Mouse (Mus musculus) forebrain, embryonic 12.5 days (tissue): Measurements from ENCODE around the gene Mrps21. TPM values are rescaled to one million over a fixed set of nuclear protein-coding genes. Genes with fewer than 3 reads are reported as not detected.
A peak's percentile ranks its signal among the peaks of the same experiment; 100 is the strongest.

Experiments used
- ATAC-seq: fragments of 200-750 bp; cut with Nextera tagmentation; 2 replicates; pipeline ENCODE4 v1.8.0; 2017; ENCODE audit warnings: moderate TSS enrichment; ENCODE audit not compliant: low FRiP score
- H3K27ac ChIP-seq: fragments of 300-500 bp; sonication (generic); 2 replicates; pipeline ENCODE4 v1.5.1; 2016; ENCODE audit warnings: mild to moderate bottlenecking
- H3K27me3 ChIP-seq: fragments of 300-500 bp; sonication (generic); 2 replicates; pipeline ENCODE4 v1.6.1; 2016; ENCODE audit warnings: mild to moderate bottlenecking
- H3K36me3 ChIP-seq: fragments of 300-500 bp; sonication (generic); replicated peaks from 2 replicates; pipeline ENCODE4 v1.6.1; 2016; ENCODE audit warnings: mild to moderate bottlenecking
- H3K4me1 ChIP-seq: fragments of 300-500 bp; sonication (generic); 2 replicates; pipeline ENCODE4 v1.6.1; 2016
- H3K4me2 ChIP-seq: fragments of 300-500 bp; sonication (generic); 2 replicates; pipeline ENCODE4 v1.6.1; 2016; ENCODE audit warnings: mild to moderate bottlenecking, moderate library complexity
- H3K4me3 ChIP-seq: fragments of 300-500 bp; sonication (generic); replicated peaks from 2 replicates; pipeline ENCODE4 v1.5.1; 2016; ENCODE audit warnings: mild to moderate bottlenecking
- H3K9ac ChIP-seq: fragments of 300-500 bp; sonication (generic); 2 replicates; pipeline ENCODE4 v1.6.1; 2016; ENCODE audit warnings: mild to moderate bottlenecking
- H3K9me3 ChIP-seq: fragments of 300-500 bp; sonication (generic); 2 replicates; pipeline ENCODE4 v1.6.1; 2016
- WGBS: fragments of 180-500 bp; shearing (Covaris S2); methylation state at CpG from one replicate; pipeline ENCODE4 v1.1.7; 2016; 5-methylcytosine and 5-hydroxymethylcytosine counted together
- polyA plus RNA-seq: library from polyadenylated mRNA; unstranded; fragments of >200 nt; fragmentation: Nextera tagmentation; extraction: Ambion mirVana; gene quantifications from 2 replicates; pipeline ENCODE4 v1.2.1, GENCODE M21; 2016

The Mrps21 gene
- polyA plus RNA-seq, 1 experiment from 2014 or later = 348 TPM

- Histone ChIP-seq H3K27me3 (no peaks in the 10 kb centered on the region), H3K9me3 (no peaks in the 10 kb centered on the region), H3K4me2 (peak overlapping the region; percentile 51), H3K4me1 (peaks cover 18% of the 10 kb centered on the region), H3K9ac (peak overlapping the region; percentile 69), H3K4me3 (peak overlapping the region; percentile 82), H3K27ac (peak overlapping the region; percentile 98), H3K36me3 (no peaks in the 10 kb centered on the region; the same call in 1 of the 2 replicates)
- 0 out of 2 replicates have a peak, but pooled peaks have one; percentile 0 for ATAC-seq
- 45% methylated on average over 10 of the region's 10 CpGs for WGBS
Observed at GRCm38 (mm10) chr3:95820046-95821010, 51.0 kb downstream of the Mrps21 start.

- H3K4me1 ChIP-seq = peaks cover 18% of the 10 kb centered on the region
- under 1% methylated on average over 49 of the region's 49 CpGs for WGBS
- H3K4me2 ChIP-seq = peak overlapping the region; percentile 51
- no peaks in the 10 kb centered on the region for H3K9me3 ChIP-seq
- no peaks in the 10 kb centered on the region; the same call in 1 of the 2 replicates for H3K36me3 ChIP-seq
- peak overlapping the region; percentile 98 for H3K27ac ChIP-seq
- H3K27me3 ChIP-seq = no peaks in the 10 kb centered on the region
- ATAC-seq = peak; percentile 96
- H3K9ac ChIP-seq = peak overlapping the region; percentile 69
- H3K4me3 ChIP-seq = peak overlapping the region; percentile 82
Observed at GRCm38 (mm10) chr3:95819351-95819985, 51.9 kb downstream of the Mrps21 start.

GRCm38 (mm10) chr3:95818571-95819288 is 52.6 kb downstream of the Mrps21 start, which contains the start of gene Rprd2:
Gene Rprd2 (minus strand): TSS chr3:95818863.
- peaks cover 18% of the 10 kb centered on the region for H3K4me1 ChIP-seq
- no peaks in the 10 kb centered on the region for H3K27me3 ChIP-seq
- peak; percentile 54 for ATAC-seq
- H3K4me3 ChIP-seq = peak within 1 kb of the TSS; percentile 82
- WGBS = under 1% methylated on average over 60 of the region's 60 CpGs
- peak within 1 kb of the TSS; percentile 96 for H3K9ac ChIP-seq
- no peaks in the 10 kb centered on the region; the same call in 1 of the 2 replicates for H3K36me3 ChIP-seq
- H3K4me2 ChIP-seq = peak within 1 kb of the TSS; percentile 72
- no peaks in the 10 kb centered on the region for H3K9me3 ChIP-seq
- H3K27ac ChIP-seq = peak within 1 kb of the TSS; percentile 100

GRCm38 (mm10) chr3:95818026-95818511 is 53.2 kb downstream of the Mrps21 start:
- WGBS = under 1% methylated on average over 21 of the region's 21 CpGs
- H3K9me3 ChIP-seq = no peaks in the 10 kb centered on the region
- H3K27ac ChIP-seq = peak overlapping the region; percentile 100
- ATAC-seq = peak; percentile 7; the same call in 1 of the 2 replicates
- H3K36me3 ChIP-seq = no peaks in the 10 kb centered on the region; the same call in 1 of the 2 replicates
- peaks cover 18% of the 10 kb centered on the region for H3K4me1 ChIP-seq
- no peaks in the 10 kb centered on the region for H3K27me3 ChIP-seq
- H3K4me2 ChIP-seq = peak overlapping the region; percentile 72
- peak overlapping the region; percentile 96 for H3K9ac ChIP-seq
- peak overlapping the region; percentile 82 for H3K4me3 ChIP-seq

- ATAC-seq = no peak
- Histone ChIP-seq H3K27ac (no peak overlapping the region), H3K4me1 (peaks cover 18% of the 10 kb centered on the region), H3K4me2 (peak overlapping the region; percentile 38), H3K9ac (no peak overlapping the region), H3K9me3 (no peaks in the 10 kb centered on the region), H3K27me3 (no peaks in the 10 kb centered on the region), H3K36me3 (no peaks in the 10 kb centered on the region; the same call in none of the 2 replicates), H3K4me3 (peak overlapping the region; percentile 2; the same call in 1 of the 2 replicates)
- 100% methylated on average over 3 of the region's 3 CpGs for WGBS
Observed at GRCm38 (mm10) chr3:95816681-95817080, 54.6 kb downstream of the Mrps21 start.

Other genes with a start within 250 kb of the Mrps21 start
- gene Ensa, start 246.5 kb downstream of the Mrps21 start, polyA plus RNA-seq = 102 and 104 TPM in 2 replicates
- 69.3 and 74.0 TPM in 2 replicates for gene Mcl1, start 212.7 kb downstream of the Mrps21 start, polyA plus RNA-seq
- 0.65 and 1.1 TPM in 2 replicates for gene Adamtsl4, start 183.6 kb downstream of the Mrps21 start, polyA plus RNA-seq
- 13.2 and 14.5 TPM in 2 replicates for gene Ecm1, start 131.9 kb downstream of the Mrps21 start, polyA plus RNA-seq
- gene Tars2, start 111.3 kb downstream of the Mrps21 start, polyA plus RNA-seq = 50.1 and 53.3 TPM in 2 replicates
- 29.1 and 31.0 TPM in 2 replicates for gene Rprd2, start 52.7 kb downstream of the Mrps21 start, polyA plus RNA-seq
- gene Prpf3, start 15.6 kb downstream of the Mrps21 start, polyA plus RNA-seq = 59.1 and 69.5 TPM in 2 replicates
- 4.1 and 4.9 TPM in 2 replicates for gene Ciart, start 10.7 kb upstream of the Mrps21 start, polyA plus RNA-seq
- gene BC028528, start 20.5 kb upstream of the Mrps21 start, polyA plus RNA-seq = 8.4 and 10.1 TPM in 2 replicates
- gene Aph1a, start 22.4 kb upstream of the Mrps21 start, polyA plus RNA-seq = 32.2 and 37.5 TPM in 2 replicates
- 26.3 and 32.1 TPM in 2 replicates for gene Car14, start 33.2 kb upstream of the Mrps21 start, polyA plus RNA-seq
- gene Anp32e, start 57.7 kb upstream of the Mrps21 start, polyA plus RNA-seq = 405 and 446 TPM in 2 replicates
- 91.3 and 95.1 TPM in 2 replicates for gene Plekho1, start 124.5 kb upstream of the Mrps21 start, polyA plus RNA-seq
- 39.2 and 47.0 TPM in 2 replicates for gene Vps45, start 186.9 kb upstream of the Mrps21 start, polyA plus RNA-seq
- 14.0 and 15.5 TPM in 2 replicates for gene Otud7b, start 233.0 kb upstream of the Mrps21 start, polyA plus RNA-seq